Mouse (Mus musculus) 3134 (cell line): ENCODE measurements around the gene Cdca8.

Experiments used
- DNase-seq: peaks from one replicate; pipeline ENCODE4 v3.0.0-alpha.2; 2011; ENCODE audit warnings: low spot score; ENCODE audit not compliant: insufficient read length; ENCODE audit errors: extremely low read depth

The Cdca8 gene

DNA sequence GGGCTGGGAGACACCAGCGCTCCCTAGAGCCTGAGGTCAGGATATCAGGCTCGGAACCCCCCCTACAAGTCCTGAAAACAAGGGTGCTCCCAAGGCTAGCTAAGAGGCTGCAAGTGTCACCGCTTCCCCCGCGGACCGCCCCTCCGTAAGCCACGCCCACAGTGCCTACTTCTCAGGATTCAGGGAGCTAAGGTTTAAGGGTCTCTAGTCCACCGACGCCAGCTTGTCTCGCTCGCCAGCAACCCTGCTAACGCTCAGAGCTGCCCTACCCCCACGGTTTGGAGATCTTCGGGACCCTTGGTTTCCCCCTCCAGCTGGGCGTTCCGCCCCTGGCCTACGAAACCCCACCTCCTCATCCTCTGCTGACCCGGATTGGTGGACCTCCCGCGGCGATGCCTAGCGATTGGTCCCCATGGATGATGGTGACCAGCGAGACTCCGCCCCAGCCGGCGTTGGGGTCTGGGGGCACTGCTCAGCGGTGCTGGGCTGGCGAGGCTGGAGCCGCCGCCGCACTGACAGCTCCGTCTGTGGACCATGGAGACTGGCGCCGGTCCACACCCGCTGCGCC, 57.7 kb downstream of the Cdca8 start:
- no peak for DNase-seq

DNA sequence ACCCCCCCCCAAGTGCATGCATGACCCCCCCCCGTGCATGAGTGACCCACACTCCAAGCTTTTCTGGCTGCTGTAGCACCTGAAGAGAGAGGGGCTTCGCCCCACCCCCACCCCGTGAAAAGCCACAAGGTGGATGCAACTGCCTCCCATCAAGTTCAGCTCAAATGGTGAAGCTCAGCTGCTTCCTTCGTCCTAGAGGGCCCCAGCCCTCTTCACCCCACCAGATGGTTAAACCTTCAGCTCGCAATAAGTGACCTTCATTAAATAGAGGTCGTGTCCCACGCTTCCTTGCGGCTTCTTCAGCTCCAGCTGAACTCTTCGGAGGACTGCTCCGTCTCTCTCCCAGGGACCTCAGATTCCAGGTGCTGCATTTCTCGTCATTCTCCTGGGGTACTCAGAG, 58.5 kb downstream of the Cdca8 start, which contains the start of gene Epha10:
Epha10 (plus strand) TSS at position 301 of the 400 bp plus-strand sequence.
- DNase-seq = no peak

DNA sequence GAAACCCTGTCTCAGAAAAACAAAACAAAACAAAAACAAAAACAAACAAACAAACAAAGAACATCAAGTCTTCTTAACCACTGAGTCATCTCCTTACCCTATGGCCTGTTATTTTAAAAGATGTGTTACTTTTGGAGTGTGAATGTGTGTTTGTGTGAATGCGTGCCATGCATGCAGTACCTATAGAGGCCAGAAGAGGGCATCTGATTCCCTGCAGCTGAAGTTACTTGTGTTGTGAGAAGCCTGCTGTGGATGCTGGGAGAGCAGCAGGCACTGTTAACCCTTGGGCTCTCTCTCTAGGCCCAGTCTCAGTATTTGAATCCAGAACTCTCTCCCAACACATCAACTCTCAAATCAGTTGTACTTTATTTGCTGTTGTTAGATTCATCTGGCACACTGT, 66.4 kb downstream of the Cdca8 start:
- DNase-seq = no peak
